Mouse (Mus musculus) heart, embryonic 13.5 days (tissue): ENCODE measurements around the gene Abr. TPM values are rescaled to one million over a fixed set of nuclear protein-coding genes. Genes with fewer than 3 reads are reported as not detected.

Source experiments
- ATAC-seq: fragments of 200-750 bp; cut with Nextera tagmentation; 2 replicates; pipeline ENCODE4 v1.8.0; 2017; ENCODE audit warnings: moderate TSS enrichment; ENCODE audit not compliant: insufficient number of reproducible peaks, low FRiP score, low TSS enrichment; ENCODE audit errors: extremely low read depth
- H3K27ac ChIP-seq: fragments of 300-500 bp; sonication (generic); replicated peaks from 2 replicates; pipeline ENCODE4 v1.5.1; 2015; ENCODE audit warnings: moderate library complexity, mild to moderate bottlenecking, inconsistent platforms
- H3K27me3 ChIP-seq: fragments of 300-500 bp; sonication (generic); replicated peaks from 2 replicates; pipeline ENCODE4 v1.6.1; 2015; ENCODE audit warnings: mild to moderate bottlenecking, inconsistent platforms
- H3K36me3 ChIP-seq: fragments of 300-500 bp; sonication (generic); 2 replicates; pipeline ENCODE4 v1.6.1; 2015; ENCODE audit warnings: mild to moderate bottlenecking, inconsistent platforms
- H3K4me1 ChIP-seq: fragments of 300-500 bp; sonication (generic); 2 replicates; pipeline ENCODE4 v1.6.1; 2015; ENCODE audit warnings: inconsistent platforms
- H3K4me2 ChIP-seq: fragments of 300-500 bp; sonication (generic); 2 replicates; pipeline ENCODE4 v1.6.1; 2015; ENCODE audit warnings: inconsistent platforms, mild to moderate bottlenecking, moderate library complexity
- H3K4me3 ChIP-seq: fragments of 300-500 bp; sonication (generic); 2 replicates; pipeline ENCODE4 v1.5.1; 2015; ENCODE audit warnings: moderate library complexity, mild to moderate bottlenecking, inconsistent platforms
- H3K9ac ChIP-seq: fragments of 300-500 bp; sonication (generic); 2 replicates; pipeline ENCODE4 v1.6.1; 2015; ENCODE audit warnings: inconsistent platforms, mild to moderate bottlenecking, moderate library complexity
- H3K9me3 ChIP-seq: fragments of 300-500 bp; sonication (generic); 2 replicates; pipeline ENCODE4 v1.6.1; 2016; ENCODE audit warnings: inconsistent platforms
- WGBS: fragments of 180-500 bp; shearing (Covaris S2); methylation state at CpG from one replicate; pipeline ENCODE4 v1.1.7; 2015; ENCODE audit warnings: mixed read lengths; 5-methylcytosine and 5-hydroxymethylcytosine counted together
- polyA plus RNA-seq: library from polyadenylated mRNA; unstranded; fragments of >200 nt; fragmentation: Nextera tagmentation; extraction: Ambion mirVana; gene quantifications from 2 replicates; pipeline ENCODE4 v1.2.1, GENCODE M21; 2015

Gene Abr
- polyA plus RNA-seq, 1 experiment from 2014 or later = 22.8 TPM

GRCm38 (mm10) chr11:76468347-76468746, 153.8 kb downstream of the Abr start:
- peak; percentile 31; the same call in 1 of the 2 replicates for ATAC-seq
- H3K27ac ChIP-seq = peak overlapping the region; percentile 62
- no peaks in the 10 kb centered on the region for H3K9me3 ChIP-seq
- peaks cover 30% of the 10 kb centered on the region for H3K36me3 ChIP-seq
- peaks cover 68% of the 10 kb centered on the region for H3K4me1 ChIP-seq
- peak overlapping the region; percentile 19 for H3K9ac ChIP-seq
- H3K4me3 ChIP-seq = no peak overlapping the region
- peak overlapping the region; percentile 26 for H3K4me2 ChIP-seq
- no peaks in the 10 kb centered on the region for H3K27me3 ChIP-seq
- WGBS = 9% methylated on average over 6 of the region's 6 CpGs

DNA sequence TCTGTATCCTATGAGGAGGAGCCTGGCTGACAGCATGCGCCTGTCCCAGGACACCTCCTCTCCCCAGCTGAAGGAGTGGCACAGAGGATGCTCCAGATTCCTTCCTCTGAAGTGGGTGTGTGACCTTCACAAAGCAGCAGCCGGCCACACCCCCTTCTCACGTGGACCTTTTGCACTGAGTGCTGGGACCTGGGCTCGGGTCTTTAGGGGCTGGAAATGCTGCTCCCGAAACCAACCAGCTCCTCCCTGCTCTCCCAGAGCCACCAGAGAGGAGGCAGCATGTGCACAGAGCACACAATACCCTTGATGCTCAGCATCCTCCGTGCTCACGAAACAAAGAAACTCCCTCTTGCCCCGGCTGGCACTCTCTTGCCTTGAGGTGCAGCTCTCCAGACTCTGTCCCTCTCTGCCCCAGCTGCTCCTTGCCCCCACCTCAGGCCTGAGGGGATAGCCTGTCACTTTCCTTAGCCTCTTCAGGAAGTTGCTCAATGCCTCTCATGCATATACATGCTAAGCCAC, 154.6 kb downstream of the Abr start:
- Histone ChIP-seq H3K4me3 (no peak overlapping the region), H3K36me3 (peaks cover 38% of the 10 kb centered on the region), H3K4me2 (no peak overlapping the region; the same call in 1 of the 2 replicates), H3K27me3 (no peaks in the 10 kb centered on the region), H3K27ac (peak overlapping the region; percentile 2; the same call in 1 of the 2 replicates), H3K9ac (peak overlapping the region; percentile 50; the same call in 1 of the 2 replicates), H3K4me1 (peaks cover 64% of the 10 kb centered on the region), H3K9me3 (no peaks in the 10 kb centered on the region)
- ATAC-seq = no peak
- 23% methylated on average over 8 of the region's 8 CpGs for WGBS

- Histone ChIP-seq H3K27me3 (no peaks in the 10 kb centered on the region), H3K9ac (peak overlapping the region; percentile 50), H3K4me3 (no peak overlapping the region), H3K4me2 (no peak overlapping the region; the same call in 1 of the 2 replicates), H3K9me3 (no peaks in the 10 kb centered on the region), H3K4me1 (peaks cover 64% of the 10 kb centered on the region), H3K27ac (no peak overlapping the region), H3K36me3 (peaks cover 39% of the 10 kb centered on the region)
- WGBS = 40% methylated on average over 10 of the region's 10 CpGs
- no peak for ATAC-seq
These were observed 155.0 kb downstream of the Abr start for GRCm38 (mm10) chr11:76467073-76467472.

DNA sequence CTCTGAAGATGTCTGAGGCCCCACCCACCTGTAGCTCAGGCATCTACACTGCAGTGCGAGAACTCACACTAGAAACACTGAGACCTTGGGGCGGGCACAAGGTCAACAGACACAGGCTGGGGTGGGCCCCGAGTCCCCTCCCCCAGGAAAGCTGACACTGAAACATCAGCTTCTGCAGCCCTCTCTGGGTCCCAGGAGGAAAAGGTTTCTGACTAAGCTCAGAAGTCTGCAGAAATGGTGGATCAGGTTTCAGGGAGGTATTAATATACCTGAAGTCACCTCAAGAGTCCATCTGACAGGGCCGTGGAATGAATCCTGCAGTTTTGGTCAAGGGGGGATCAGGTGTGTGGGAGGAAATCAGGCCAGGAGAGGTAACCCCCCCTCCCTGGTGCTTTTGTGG, 156.2 kb downstream of the Abr start:
- no peak overlapping the region for H3K4me2 ChIP-seq
- 68% methylated on average over 4 of the region's 4 CpGs for WGBS
- H3K4me3 ChIP-seq = no peak overlapping the region
- peaks cover 67% of the 10 kb centered on the region for H3K4me1 ChIP-seq
- H3K9me3 ChIP-seq = no peaks in the 10 kb centered on the region
- peaks cover 39% of the 10 kb centered on the region for H3K36me3 ChIP-seq
- H3K9ac ChIP-seq = no peak overlapping the region
- ATAC-seq = no peak
- H3K27me3 ChIP-seq = no peaks in the 10 kb centered on the region
- no peak overlapping the region for H3K27ac ChIP-seq

DNA sequence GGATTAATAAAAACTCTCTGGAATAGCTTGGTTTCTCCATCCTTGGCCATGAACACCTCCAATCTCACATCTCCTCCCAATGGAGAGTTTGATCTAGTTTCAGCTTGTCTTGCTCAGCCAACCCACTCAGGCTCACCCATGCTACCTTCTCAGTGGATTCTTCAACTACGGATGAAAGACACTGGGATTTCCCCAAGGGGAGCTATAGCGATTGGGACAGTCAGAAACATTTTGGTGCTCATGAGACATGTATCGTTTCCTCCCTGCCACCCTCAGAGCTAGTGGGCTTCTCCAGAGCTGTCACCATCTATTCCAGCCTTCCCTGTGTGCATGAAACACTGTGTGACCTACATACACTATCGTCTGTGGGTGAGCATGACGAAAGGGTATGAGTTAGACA, 160.4 kb downstream of the Abr start:
- Histone ChIP-seq H3K27me3 (no peaks in the 10 kb centered on the region), H3K36me3 (peaks cover 61% of the 10 kb centered on the region), H3K4me2 (no peak overlapping the region), H3K27ac (0 out of 2 replicates have a peak overlapping the region, but pooled peaks have one; percentile 21), H3K4me1 (peaks cover 35% of the 10 kb centered on the region), H3K9me3 (no peaks in the 10 kb centered on the region), H3K4me3 (no peak overlapping the region), H3K9ac (no peak overlapping the region)
- WGBS = 82% methylated on average over 5 of the region's 5 CpGs
- no peak for ATAC-seq

DNA sequence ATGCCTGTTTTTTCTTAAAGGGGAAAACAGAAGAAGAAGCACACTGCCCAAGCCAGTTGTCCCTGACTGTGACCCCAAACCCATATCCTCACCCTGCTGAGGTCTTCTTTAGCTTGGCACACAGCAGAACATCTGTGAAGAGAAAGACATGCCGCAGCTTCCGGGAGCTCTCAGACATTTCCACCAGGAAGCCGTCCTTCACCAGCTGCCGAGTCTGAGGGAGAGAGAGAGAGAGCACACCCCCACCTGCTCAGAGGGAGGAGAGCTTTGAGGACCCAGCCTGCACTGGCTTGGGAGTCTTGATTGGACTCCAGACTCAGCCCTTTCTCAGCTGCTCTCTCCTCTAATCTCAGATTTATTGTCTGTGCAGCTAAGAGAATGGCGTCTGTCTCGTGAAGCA, 160.9 kb downstream of the Abr start:
- no peak for ATAC-seq
- no peak overlapping the region for H3K9ac ChIP-seq
- H3K4me3 ChIP-seq = no peak overlapping the region
- peaks cover 34% of the 10 kb centered on the region for H3K4me1 ChIP-seq
- 42% methylated on average over 6 of the region's 6 CpGs for WGBS
- 0 out of 2 replicates have a peak overlapping the region, but pooled peaks have one; percentile 21 for H3K27ac ChIP-seq
- H3K36me3 ChIP-seq = peaks cover 61% of the 10 kb centered on the region
- H3K4me2 ChIP-seq = no peak overlapping the region
- H3K9me3 ChIP-seq = no peaks in the 10 kb centered on the region
- no peaks in the 10 kb centered on the region for H3K27me3 ChIP-seq

DNA sequence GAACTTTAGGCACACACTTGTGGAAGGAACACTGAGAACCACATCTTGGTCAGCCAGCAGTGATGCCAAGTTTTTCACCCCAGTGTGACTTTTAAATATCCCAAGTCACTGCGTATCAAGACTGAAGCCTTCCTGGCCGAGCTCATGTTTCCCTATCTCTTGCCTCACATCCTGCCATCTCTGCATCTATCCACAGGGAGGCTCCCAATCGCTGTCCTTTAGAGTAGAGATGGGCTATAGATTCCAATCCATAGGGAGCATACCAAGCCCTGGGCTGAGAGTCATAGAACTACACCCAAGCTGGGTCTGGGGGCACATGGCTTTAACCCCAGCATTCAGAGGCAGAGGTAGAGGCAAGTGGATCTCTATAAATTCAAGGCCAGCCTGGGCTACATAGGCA, 162.6 kb downstream of the Abr start:
- H3K4me3 ChIP-seq = no peak overlapping the region
- WGBS = 53% methylated on average over 3 of the region's 3 CpGs
- no peak overlapping the region for H3K9ac ChIP-seq
- no peaks in the 10 kb centered on the region for H3K9me3 ChIP-seq
- H3K4me1 ChIP-seq = peaks cover 23% of the 10 kb centered on the region
- H3K4me2 ChIP-seq = no peak overlapping the region
- no peak overlapping the region for H3K27ac ChIP-seq
- no peak for ATAC-seq
- peaks cover 74% of the 10 kb centered on the region for H3K36me3 ChIP-seq
- no peaks in the 10 kb centered on the region for H3K27me3 ChIP-seq

- H3K4me1 ChIP-seq = peaks cover 15% of the 10 kb centered on the region
- no peaks in the 10 kb centered on the region for H3K9me3 ChIP-seq
- H3K27me3 ChIP-seq = no peaks in the 10 kb centered on the region
- peaks cover 76% of the 10 kb centered on the region for H3K36me3 ChIP-seq
- no peak overlapping the region for H3K4me3 ChIP-seq
- H3K27ac ChIP-seq = no peak overlapping the region
- ATAC-seq = no peak
- 81% methylated on average over 9 of the region's 9 CpGs for WGBS
- no peak overlapping the region for H3K4me2 ChIP-seq
- no peak overlapping the region for H3K9ac ChIP-seq
These were observed 163.4 kb downstream of the Abr start for GRCm38 (mm10) chr11:76458730-76459129.

- H3K9ac ChIP-seq = 0 out of 2 replicates have a peak overlapping the region, but pooled peaks have one; percentile 33
- H3K4me3 ChIP-seq = no peak overlapping the region
- no peaks in the 10 kb centered on the region for H3K27me3 ChIP-seq
- no peaks in the 10 kb centered on the region for H3K9me3 ChIP-seq
- no peak overlapping the region for H3K27ac ChIP-seq
- no peak overlapping the region for H3K4me2 ChIP-seq
- H3K4me1 ChIP-seq = peaks cover 13% of the 10 kb centered on the region
- no peak for ATAC-seq
- WGBS = 82% methylated on average over 10 of the region's 10 CpGs
- H3K36me3 ChIP-seq = peaks cover 73% of the 10 kb centered on the region
These were observed 165.2 kb downstream of the Abr start for GRCm38 (mm10) chr11:76456897-76457296.

DNA sequence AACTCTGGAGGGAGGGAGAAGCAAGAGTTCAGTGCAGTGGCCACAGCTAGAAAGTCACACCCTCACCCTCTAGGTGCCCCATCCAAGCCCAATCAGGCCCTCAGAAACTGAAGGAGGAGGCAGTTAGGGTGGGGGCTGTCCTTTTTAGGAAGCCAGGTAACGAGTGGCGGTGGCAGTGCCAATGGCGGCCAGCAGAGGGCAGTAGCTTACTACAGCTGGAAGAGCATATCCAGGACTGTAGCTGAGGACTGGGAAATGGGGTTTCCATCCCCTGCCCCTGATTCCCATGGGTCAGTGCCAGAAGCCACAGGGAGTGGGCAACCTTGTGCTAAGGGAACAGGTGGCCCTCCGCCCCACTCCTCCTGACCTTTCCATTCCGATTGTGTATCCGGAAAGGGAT, 165.9 kb downstream of the Abr start:
- no peak for ATAC-seq

DNA sequence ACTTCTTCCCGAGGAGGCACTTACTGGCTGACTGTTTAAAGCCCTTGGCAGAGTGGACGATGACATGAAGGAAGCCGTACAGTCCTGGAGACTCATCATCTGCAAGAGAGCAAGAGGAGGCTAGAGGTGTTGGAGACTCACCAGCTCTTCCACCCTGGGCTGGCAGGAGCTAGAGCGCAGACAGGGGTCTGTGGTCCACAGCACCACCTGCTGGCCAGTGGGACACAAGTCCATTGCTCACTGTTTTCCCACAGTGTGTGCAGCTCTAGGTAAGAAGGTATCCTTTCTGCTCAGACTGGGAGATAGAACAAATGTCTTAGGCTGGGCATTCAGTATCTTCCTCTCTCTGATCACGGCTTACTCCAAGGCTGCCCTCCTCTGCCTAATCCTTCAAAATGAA, 167.6 kb downstream of the Abr start:
- WGBS = 42% methylated on average over 5 of the region's 5 CpGs
- ATAC-seq = no peak
- peaks cover 69% of the 10 kb centered on the region for H3K36me3 ChIP-seq

More for the DNA sequence above, 165.9 kb downstream of the Abr start:
- peaks cover 73% of the 10 kb centered on the region for H3K36me3 ChIP-seq
- H3K27ac ChIP-seq = no peak overlapping the region
- no peaks in the 10 kb centered on the region for H3K27me3 ChIP-seq
- no peaks in the 10 kb centered on the region for H3K9me3 ChIP-seq
- no peak overlapping the region for H3K4me3 ChIP-seq
- peaks cover 9% of the 10 kb centered on the region for H3K4me1 ChIP-seq
- H3K9ac ChIP-seq = no peak overlapping the region
- WGBS = 16% methylated on average over 6 of the region's 6 CpGs
- H3K4me2 ChIP-seq = no peak overlapping the region

DNA sequence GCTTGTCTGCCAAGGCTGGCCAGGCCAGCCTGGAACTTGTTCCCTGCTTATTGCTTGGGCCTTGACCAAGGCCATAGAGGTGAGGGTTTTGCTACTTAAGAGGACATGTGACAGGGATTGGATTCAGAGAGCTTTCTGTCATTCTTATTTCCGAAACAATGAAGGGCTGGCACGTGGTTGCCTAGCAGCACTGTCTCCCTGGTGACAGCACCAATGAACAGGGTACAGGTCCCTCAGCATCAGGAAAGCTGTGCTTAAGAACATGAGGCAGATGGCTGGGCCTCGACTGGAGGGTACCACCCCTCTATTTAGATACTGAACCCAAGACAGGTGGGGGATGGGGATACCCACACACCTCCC, 171.9 kb downstream of the Abr start:
- no peaks in the 10 kb centered on the region for H3K9me3 ChIP-seq
- H3K4me2 ChIP-seq = no peak overlapping the region
- H3K36me3 ChIP-seq = peaks cover 44% of the 10 kb centered on the region

More for the DNA sequence above, 167.6 kb downstream of the Abr start:
- no peak overlapping the region for H3K27ac ChIP-seq
- H3K4me1 ChIP-seq = peaks cover 21% of the 10 kb centered on the region
- no peak overlapping the region for H3K9ac ChIP-seq
- H3K27me3 ChIP-seq = no peaks in the 10 kb centered on the region
- H3K4me3 ChIP-seq = no peak overlapping the region
- H3K9me3 ChIP-seq = no peaks in the 10 kb centered on the region
- no peak overlapping the region for H3K4me2 ChIP-seq

More for the DNA sequence above, 171.9 kb downstream of the Abr start:
- Histone ChIP-seq H3K9ac (peak overlapping the region; percentile 65), H3K27ac (peak overlapping the region; percentile 83), H3K4me1 (peaks cover 43% of the 10 kb centered on the region), H3K27me3 (no peaks in the 10 kb centered on the region), H3K4me3 (no peak overlapping the region)
- WGBS = 46% methylated on average over 3 of the region's 3 CpGs
- no peak for ATAC-seq
